23 mouse cellular contexts compared by ENCODE assay signal in genomic region chr5:33897158-33897557, GRCm38 (mm10).
"Had no signal": no experiment of that assay in that cellular context is flagged by ENCODE, and none has a peak within 500 bp of the region (broad histone marks: within the 10 kb centered on the region; RNA-seq: fewer than 3 reads in every experiment).

No protein-coding gene starts in this region.

- H3K4me3 ChIP-seq: gastrocnemius, adult 2 months; heart, embryonic 10.5 days; heart, embryonic 12.5 days; hindbrain, embryonic 10.5 days; hindbrain, embryonic 12.5 days; intestine, embryonic 15.5 days; layer of hippocampus, adult 2 months; left cerebral cortex, adult 2 months; liver, embryonic 13.5 days had no signal

- H3K9ac ChIP-seq: heart, embryonic 12.5 days; hindbrain, embryonic 12.5 days; hindbrain, embryonic 14.5 days; intestine, embryonic 15.5 days; liver, embryonic 13.5 days had no signal

- H3K27ac ChIP-seq: gastrocnemius, adult 2 months; heart, embryonic 10.5 days; hindbrain, embryonic 10.5 days; hindbrain, embryonic 12.5 days; hindbrain, embryonic 14.5 days; intestine, embryonic 15.5 days; layer of hippocampus, adult 2 months; left cerebral cortex, adult 2 months; liver, embryonic 13.5 days had no signal

- H3K27me3 ChIP-seq: heart, embryonic 12.5 days; hindbrain, embryonic 12.5 days; intestine, embryonic 15.5 days; liver, embryonic 13.5 days had no signal

- H3K4me2 ChIP-seq: heart, embryonic 12.5 days; hindbrain, embryonic 12.5 days; hindbrain, embryonic 14.5 days; intestine, embryonic 15.5 days; liver, embryonic 11.5 days; liver, embryonic 13.5 days had no signal

- ATAC-seq: hindbrain, embryonic 16.5 days; inflammation-experienced regulatory T-cells, adult 6 months; intestine, embryonic 15.5 days; intestine, postnatal 0 days had no signal

- H3K4me1 ChIP-seq: heart, embryonic 10.5 days; heart, embryonic 12.5 days; hindbrain, embryonic 10.5 days; hindbrain, embryonic 12.5 days; intestine, embryonic 15.5 days; liver, embryonic 13.5 days had no signal

- DNase-seq: gastrocnemius, adult 2 months; gastrocnemius, postnatal 10 days; gastrocnemius, postnatal 25 days; heart, postnatal 10 days; heart, postnatal 4 days; kidney, adult 18-20 months; kidney, adult 8-10 months; kidney, postnatal 10 days; kidney, postnatal 4 days; liver; liver, embryonic 13.5 days had no signal

- H3K9me3 ChIP-seq: heart, embryonic 10.5 days; heart, embryonic 12.5 days; hindbrain, embryonic 10.5 days; hindbrain, embryonic 12.5 days; intestine, embryonic 15.5 days; liver, embryonic 13.5 days had no signal
